Mouse (Mus musculus) hindbrain, embryonic 16.5 days (tissue): ENCODE measurements at regions not wholly inside any gene's neighbourhood (a gene's known extent, or its start where the extent isn't known, plus 50 kb on each side); places are given as distances from the start of the nearest gene placed in this dataset.
"Not testable (repeated sequence)": the region's sequence is repeated elsewhere in the genome, so short reads cannot be mapped to it uniquely, and the experiment has no call there.

Source experiments
- ATAC-seq: fragments of 200-750 bp; cut with Nextera tagmentation; 2 replicates; pipeline ENCODE4 v1.8.0; 2017; ENCODE audit warnings: moderate TSS enrichment, moderate library complexity
- H3K27ac ChIP-seq: fragments of 300-500 bp; sonication (generic); 2 replicates; pipeline ENCODE4 v1.5.1; 2014; ENCODE audit warnings: low read depth, mild to moderate bottlenecking, control low read depth, low read length, moderate library complexity
- H3K27me3 ChIP-seq: fragments of 300-500 bp; sonication (generic); replicated peaks from 2 replicates; pipeline ENCODE4 v1.6.1; 2014; ENCODE audit warnings: low read length; ENCODE audit not compliant: control insufficient read depth, insufficient read depth
- H3K36me3 ChIP-seq: fragments of 300-500 bp; sonication (generic); 2 replicates; pipeline ENCODE4 v1.6.1; 2014; ENCODE audit warnings: mild to moderate bottlenecking, low read length, moderate library complexity, mixed read lengths; ENCODE audit not compliant: control insufficient read depth, insufficient read depth
- H3K4me1 ChIP-seq: fragments of 300-500 bp; sonication (generic); 2 replicates; pipeline ENCODE4 v1.6.1; 2014; ENCODE audit warnings: low read depth, low read length; ENCODE audit not compliant: control insufficient read depth, insufficient read depth
- H3K4me2 ChIP-seq: fragments of 300-500 bp; sonication (generic); 2 replicates; pipeline ENCODE4 v1.6.1; 2014; ENCODE audit warnings: mild to moderate bottlenecking, low read length, control low read depth, moderate library complexity
- H3K4me3 ChIP-seq: fragments of 300-500 bp; sonication (generic); 2 replicates; pipeline ENCODE4 v1.5.1; 2014; ENCODE audit warnings: mild to moderate bottlenecking, low read length, control low read depth, moderate library complexity
- H3K9ac ChIP-seq: fragments of 300-500 bp; sonication (generic); 2 replicates; pipeline ENCODE4 v1.6.1; 2014; ENCODE audit warnings: low read depth, mild to moderate bottlenecking, control low read depth, low read length, moderate library complexity
- H3K9me3 ChIP-seq: fragments of 300-500 bp; sonication (generic); 2 replicates; pipeline ENCODE4 v1.6.1; 2014; ENCODE audit warnings: mild to moderate bottlenecking, low read length, moderate library complexity; ENCODE audit not compliant: control insufficient read depth
- WGBS: fragments of 180-500 bp; shearing (Covaris S2); extraction: QIAGEN DNeasy Blood & Tissue Kit; methylation state at CpG from one replicate; pipeline ENCODE4 v1.1.7; 2014; 5-methylcytosine and 5-hydroxymethylcytosine counted together

DNA sequence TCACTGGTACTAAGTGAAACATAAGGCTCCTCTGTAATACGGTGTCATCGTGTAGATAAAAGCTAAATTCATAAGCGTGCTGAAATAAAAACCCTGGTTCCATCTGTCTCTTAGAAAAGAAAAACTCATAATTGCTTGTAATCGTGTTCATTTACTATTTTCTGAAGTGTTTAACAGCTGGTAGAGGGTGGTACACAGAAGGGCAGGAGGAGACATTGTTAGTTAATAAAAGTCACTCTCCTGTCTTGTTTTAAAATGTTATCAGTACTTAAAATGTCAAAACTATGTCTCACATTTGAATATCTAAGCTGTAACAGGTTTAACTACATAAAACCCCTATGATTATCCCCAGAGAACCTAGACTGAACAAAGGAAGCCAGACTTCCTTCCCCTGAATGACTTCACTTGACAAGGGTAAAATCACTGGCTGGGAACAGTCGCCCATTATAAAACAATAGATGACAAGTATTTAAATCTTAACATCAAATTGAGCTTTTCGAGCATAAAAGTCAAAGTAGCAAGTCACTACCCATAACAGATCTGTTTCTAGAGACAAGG is 1530.6 kb upstream of the Dsel start:
- Histone ChIP-seq H3K4me1 (no peaks in the 10 kb centered on the region), H3K9me3 (no peaks in the 10 kb centered on the region; the same call in 1 of the 2 replicates), H3K9ac (no peak overlapping the region), H3K27ac (no peak overlapping the region), H3K36me3 (no peaks in the 10 kb centered on the region), H3K4me2 (no peak overlapping the region), H3K4me3 (no peak overlapping the region), H3K27me3 (no peaks in the 10 kb centered on the region)
- ATAC-seq, result no peak
- 81% methylated on average over 6 of the region's 6 CpGs for WGBS

DNA sequence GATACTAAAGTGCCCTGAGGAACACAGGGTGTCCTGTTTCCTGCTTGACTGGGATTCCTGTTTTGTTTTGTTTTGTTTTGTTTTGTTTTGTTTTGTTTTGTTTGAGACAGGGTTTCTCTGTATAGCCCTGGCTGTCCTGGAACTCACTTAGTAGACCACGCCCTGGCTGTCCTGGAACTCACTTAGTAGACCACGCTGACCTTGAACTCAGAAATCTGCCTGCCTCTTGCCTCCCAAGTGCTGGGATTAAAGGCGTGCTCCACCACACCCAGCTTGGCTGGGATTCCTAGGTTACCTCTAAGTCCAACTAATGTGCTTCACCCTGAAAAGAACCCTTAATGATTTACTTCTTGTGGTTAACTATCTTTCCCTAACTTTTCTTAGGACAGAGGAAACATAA is 1529.6 kb upstream of the Dsel start:
- not testable (repeated sequence) for H3K9me3 ChIP-seq, H3K36me3 ChIP-seq, H3K4me3 ChIP-seq, H3K27ac ChIP-seq, H3K4me1 ChIP-seq, ATAC-seq, H3K27me3 ChIP-seq, H3K4me2 ChIP-seq, H3K9ac ChIP-seq
- WGBS, result 93% methylated on average over 3 of the region's 3 CpGs

GRCm38 (mm10) chr1:113392962-113393361 is 1528.2 kb upstream of the Dsel start:
- Histone ChIP-seq H3K9me3 (no peaks in the 10 kb centered on the region; the same call in 1 of the 2 replicates), H3K4me3 (no peak overlapping the region), H3K27me3 (no peaks in the 10 kb centered on the region), H3K4me1 (no peaks in the 10 kb centered on the region), H3K36me3 (no peaks in the 10 kb centered on the region), H3K27ac (no peak overlapping the region), H3K4me2 (no peak overlapping the region), H3K9ac (no peak overlapping the region)
- ATAC-seq, result no peak

DNA sequence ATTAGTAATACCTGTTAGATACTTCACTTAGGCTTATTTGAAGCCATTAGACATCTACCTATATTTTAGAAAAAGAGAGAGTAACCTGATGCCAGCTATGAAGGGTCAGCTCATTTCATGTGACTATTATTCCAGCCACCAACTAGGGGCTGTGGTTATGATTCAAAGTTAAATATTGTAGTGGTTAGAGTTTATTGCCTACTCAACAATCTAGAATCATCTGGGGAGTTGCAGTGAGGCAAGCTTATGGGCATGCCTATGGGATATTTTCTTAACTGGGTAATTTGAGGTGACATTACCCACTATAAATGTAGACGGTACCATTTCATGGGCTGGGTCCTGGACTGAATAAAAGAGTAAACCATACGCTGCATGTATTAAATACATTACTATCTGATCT is 1525.2 kb upstream of the Dsel start:
- no peak overlapping the region for H3K4me2 ChIP-seq
- H3K4me1 ChIP-seq, result no peaks in the 10 kb centered on the region
- no peak overlapping the region for H3K9ac ChIP-seq
- H3K4me3 ChIP-seq, result no peak overlapping the region
- no peak overlapping the region for H3K27ac ChIP-seq
- no peaks in the 10 kb centered on the region for H3K9me3 ChIP-seq
- H3K36me3 ChIP-seq, result no peaks in the 10 kb centered on the region
- WGBS, result 90% methylated on average over 2 of the region's 2 CpGs
- no peak for ATAC-seq
- no peaks in the 10 kb centered on the region for H3K27me3 ChIP-seq

GRCm38 (mm10) chr1:113384888-113385430 is 1520.2 kb upstream of the Dsel start:
- peak; percentile 52; the same call in 1 of the 2 replicates for ATAC-seq
- WGBS, result 28% methylated on average over 6 of the region's 6 CpGs

DNA sequence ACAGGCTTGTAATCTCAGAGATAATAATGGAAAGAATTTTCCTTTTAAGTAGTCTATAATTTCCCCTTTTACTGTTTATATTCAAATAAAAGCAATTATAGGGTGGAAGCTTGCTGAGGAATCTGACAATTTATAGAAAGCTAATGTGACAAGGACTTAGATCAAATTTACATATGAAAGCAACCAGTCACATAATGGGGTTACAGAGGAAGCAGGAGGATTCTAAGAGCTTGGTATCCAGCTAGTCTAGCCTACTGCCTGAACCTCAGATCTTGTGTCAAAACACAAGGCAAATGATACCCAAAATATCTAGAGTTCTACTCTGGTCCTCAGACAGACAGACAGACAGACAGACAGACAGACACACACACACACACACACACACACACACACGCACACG is 1519.0 kb upstream of the Dsel start:
- Histone ChIP-seq H3K36me3 (no peaks in the 10 kb centered on the region), H3K9ac (no peak overlapping the region), H3K27me3 (no peaks in the 10 kb centered on the region), H3K27ac (no peak overlapping the region), H3K4me2 (no peak overlapping the region), H3K4me1 (no peaks in the 10 kb centered on the region), H3K4me3 (no peak overlapping the region), H3K9me3 (no peaks in the 10 kb centered on the region)
- no peak for ATAC-seq
- 91% methylated on average over 2 of the region's 2 CpGs for WGBS

More at GRCm38 (mm10) chr1:113384888-113385430, 1520.2 kb upstream of the Dsel start:
- Histone ChIP-seq H3K9ac (no peak overlapping the region), H3K27me3 (no peaks in the 10 kb centered on the region), H3K27ac (no peak overlapping the region), H3K4me2 (no peak overlapping the region), H3K4me3 (no peak overlapping the region), H3K4me1 (no peaks in the 10 kb centered on the region), H3K36me3 (no peaks in the 10 kb centered on the region), H3K9me3 (no peaks in the 10 kb centered on the region)

- Histone ChIP-seq H3K4me3 (no peak overlapping the region), H3K36me3 (no peaks in the 10 kb centered on the region), H3K4me1 (no peaks in the 10 kb centered on the region), H3K4me2 (no peak overlapping the region), H3K27ac (no peak overlapping the region), H3K9ac (no peak overlapping the region), H3K27me3 (no peaks in the 10 kb centered on the region), H3K9me3 (no peaks in the 10 kb centered on the region)
- whole genome bisulfite sequencing, result 74% methylated on average over 1 of the region's 1 CpGs
- ATAC-seq, result no peak
Measured at GRCm38 (mm10) chr1:113372679-113373078, 1508.0 kb upstream of the Dsel start.

DNA sequence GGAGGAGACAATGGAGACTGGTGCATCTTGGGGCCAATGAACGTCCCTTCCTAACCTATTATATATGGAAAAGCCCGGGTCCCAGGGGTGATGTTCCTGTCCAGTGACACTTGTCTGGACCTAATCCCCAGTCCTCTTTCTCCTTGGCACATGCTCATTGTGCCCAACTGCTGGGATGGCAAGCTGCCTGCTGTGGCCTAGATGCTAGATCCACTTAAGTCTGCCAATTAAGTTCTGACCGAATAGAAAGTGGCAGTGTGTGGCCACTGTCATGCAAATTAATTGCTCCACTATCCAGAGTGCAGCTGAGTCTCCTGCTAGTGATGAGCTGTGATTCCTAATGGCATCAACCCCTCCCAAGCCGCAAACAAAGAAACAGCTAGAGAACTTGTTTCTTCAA is 1493.5 kb upstream of the Dsel start:
- Histone ChIP-seq H3K4me3 (no peak overlapping the region), H3K4me1 (no peaks in the 10 kb centered on the region), H3K9ac (no peak overlapping the region), H3K4me2 (no peak overlapping the region), H3K27ac (no peak overlapping the region), H3K27me3 (no peaks in the 10 kb centered on the region), H3K36me3 (no peaks in the 10 kb centered on the region), H3K9me3 (no peaks in the 10 kb centered on the region)
- 26% methylated on average over 4 of the region's 4 CpGs for WGBS
- ATAC-seq, result peak; percentile 93

DNA sequence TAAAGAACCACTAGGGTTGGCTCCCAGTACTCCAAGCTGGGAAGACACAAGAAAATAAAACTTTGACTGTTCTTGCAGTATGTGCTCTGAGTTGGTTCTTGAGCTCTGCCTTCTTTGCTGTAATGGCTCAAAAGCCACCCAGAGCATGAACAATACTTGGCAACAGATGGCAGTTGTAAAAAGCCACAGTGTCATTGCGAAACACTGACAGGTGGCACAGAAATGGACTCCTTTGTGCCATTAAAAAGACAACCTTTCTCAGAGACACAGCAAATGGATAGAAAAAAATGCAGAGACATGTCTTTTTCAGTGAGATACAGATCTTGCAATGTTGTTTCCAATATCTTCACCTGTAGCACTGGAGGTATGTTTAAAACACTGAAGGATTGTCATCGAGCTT is 1443.3 kb upstream of the Dsel start:
- H3K4me3 ChIP-seq, result no peak overlapping the region
- no peaks in the 10 kb centered on the region for H3K27me3 ChIP-seq
- H3K27ac ChIP-seq, result no peak overlapping the region
- no peak overlapping the region for H3K4me2 ChIP-seq
- no peaks in the 10 kb centered on the region for H3K36me3 ChIP-seq
- H3K4me1 ChIP-seq, result no peaks in the 10 kb centered on the region
- H3K9me3 ChIP-seq, result no peaks in the 10 kb centered on the region
- no peak for ATAC-seq
- WGBS, result 86% methylated on average over 2 of the region's 2 CpGs
- no peak overlapping the region for H3K9ac ChIP-seq

GRCm38 (mm10) chr1:113297807-113298206 is 1433.1 kb upstream of the Dsel start:
- H3K4me1 ChIP-seq, result no peaks in the 10 kb centered on the region
- WGBS, result 65% methylated on average over 3 of the region's 3 CpGs
- no peaks in the 10 kb centered on the region; the same call in 1 of the 2 replicates for H3K9me3 ChIP-seq
- H3K9ac ChIP-seq, result no peak overlapping the region
- no peak overlapping the region for H3K4me2 ChIP-seq
- ATAC-seq, result peak; percentile 75
- H3K27ac ChIP-seq, result no peak overlapping the region
- no peak overlapping the region for H3K4me3 ChIP-seq
- no peaks in the 10 kb centered on the region for H3K27me3 ChIP-seq
- H3K36me3 ChIP-seq, result no peaks in the 10 kb centered on the region
